Mouse (Mus musculus): ENCODE results near the gene Pcbp2.

DNA sequence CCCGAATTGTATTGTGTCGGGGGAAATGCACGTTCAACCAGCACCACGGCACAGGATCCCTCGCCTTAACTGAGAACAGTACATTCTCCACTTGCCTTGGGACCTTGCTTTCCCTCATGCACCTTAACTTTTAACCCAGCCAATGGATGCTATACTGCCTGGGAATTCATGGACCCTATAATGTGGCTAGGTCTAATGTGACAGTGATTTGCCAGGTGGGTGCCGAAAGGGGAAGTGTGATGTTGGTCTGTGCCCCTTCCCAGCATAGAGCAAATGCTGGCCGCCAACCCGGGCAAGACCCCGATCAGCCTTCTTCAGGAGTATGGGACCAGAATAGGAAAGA is 48.5 kb downstream of the Pcbp2 start:
- no peak for TF ChIP-seq CTCF (IDR thresholded peaks at IDR 0.05; ENCODE audit: extremely low read depth, insufficient read depth, low read length)
- no peak for TF ChIP-seq POLR2A (IDR thresholded peaks at IDR 0.05; ENCODE audit: extremely low read depth, insufficient read depth, low read length)
